In the genomic region with DNA sequence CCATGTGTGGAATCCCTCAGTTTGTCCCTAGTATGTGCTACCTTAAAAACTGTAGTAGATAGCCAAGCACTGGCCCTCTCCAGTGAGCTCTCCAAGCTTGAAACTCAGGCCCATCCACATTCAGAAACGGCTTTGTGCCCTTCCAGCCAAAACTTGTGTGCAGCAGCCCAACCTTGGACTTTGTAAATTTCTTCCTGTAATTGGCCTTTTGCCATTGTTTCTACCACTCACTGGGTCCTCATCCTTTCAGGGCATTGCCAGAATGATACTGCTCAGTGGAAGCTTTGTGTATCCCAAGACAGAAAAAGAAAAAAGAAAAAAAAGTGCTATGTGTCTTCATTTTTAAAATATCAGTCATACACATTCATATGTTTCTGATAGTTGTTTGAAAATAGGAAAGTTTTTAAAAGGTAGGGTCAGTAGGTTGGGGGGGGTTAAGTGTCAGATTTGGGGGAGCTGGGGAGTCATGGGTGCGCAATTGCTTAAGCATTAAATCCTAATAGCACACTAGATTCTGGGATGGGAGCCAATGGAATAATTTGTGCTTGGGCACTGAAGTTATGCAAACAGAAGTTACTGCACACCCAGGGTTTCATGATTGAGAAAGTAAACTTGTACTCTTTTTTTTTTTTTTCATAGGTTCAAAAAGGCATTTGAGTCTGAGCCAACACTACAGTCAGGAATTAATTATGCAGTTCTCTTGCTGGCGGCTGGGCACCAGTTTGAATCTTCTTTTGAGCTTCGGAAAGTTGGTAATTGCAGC, we compare ENCODE assay signal across 11 mouse cellular contexts.
DNase-seq lines count a peak whose midpoint lies in the region; ATAC-seq lines count a peak whose summit lies in the region.
"Had no signal": no experiment of that assay in that cellular context is flagged by ENCODE, and none has a peak within 500 bp of the region (broad histone marks: within the 10 kb centered on the region; RNA-seq: fewer than 3 reads in every experiment).

No protein-coding gene starts in this region.

- H3K36me3 ChIP-seq in neural tube, embryonic 13.5 days: no peaks in the 10 kb centered on the region
- H3K36me3 ChIP-seq in forebrain, embryonic 15.5 days: no peaks in the 10 kb centered on the region
- H3K36me3 ChIP-seq: midbrain, embryonic 12.5 days had no signal

- H3K9me3 ChIP-seq in neural tube, embryonic 13.5 days: no peaks in the 10 kb centered on the region
- H3K9me3 ChIP-seq in forebrain, embryonic 15.5 days: no peaks in the 10 kb centered on the region
- H3K9me3 ChIP-seq: midbrain, embryonic 12.5 days had no signal

- no peak overlapping the region for H3K9ac ChIP-seq in neural tube, embryonic 13.5 days
- H3K9ac ChIP-seq in forebrain, embryonic 15.5 days (replicated peaks): no peak overlapping the region
- H3K9ac ChIP-seq: midbrain, embryonic 12.5 days had no signal

- no peaks in the 10 kb centered on the region for H3K27me3 ChIP-seq in neural tube, embryonic 13.5 days
- no peaks in the 10 kb centered on the region for H3K27me3 ChIP-seq in forebrain, embryonic 15.5 days
- H3K27me3 ChIP-seq: midbrain, embryonic 12.5 days had no signal

- H3K4me3 ChIP-seq in neural tube, embryonic 13.5 days: no peak overlapping the region
- H3K4me3 ChIP-seq in forebrain, embryonic 15.5 days: no peak overlapping the region
- H3K4me3 ChIP-seq: midbrain, embryonic 12.5 days had no signal

- DNase-seq in gastrocnemius, postnatal 25 days: peak; percentile 16
- no peak for DNase-seq in gastrocnemius, adult 8-10 months (ENCODE audit: low spot score in 2 of 2)
- DNase-seq in neural tube, embryonic 10.5 days (ENCODE audit: extremely low spot score, low spot score): no peak
- peak; percentile 81 for DNase-seq in large intestine, adult 2 months (ENCODE audit: low read depth, low spot score)
- DNase-seq in spleen, adult 12 weeks (ENCODE audit: low spot score): no peak
- DNase-seq: cerebellum, adult 8-10 months; gastrocnemius, postnatal 14 days had no signal

- 58% methylated on average over 4 of the region's 4 CpGs for WGBS in neural tube, embryonic 13.5 days
- WGBS in large intestine, adult 2 months: 13% methylated on average over 4 of the region's 4 CpGs
- WGBS in forebrain, embryonic 15.5 days: 17% methylated on average over 4 of the region's 4 CpGs

- ATAC-seq in neural tube, embryonic 13.5 days (ENCODE audit: low read depth): no peak
- ATAC-seq in inflammation-experienced regulatory T-cells, adult 6 months: no peak
- ATAC-seq in forebrain, embryonic 15.5 days (replicated peaks): no peak

- no peak overlapping the region for H3K4me2 ChIP-seq in neural tube, embryonic 13.5 days
- H3K4me2 ChIP-seq in forebrain, embryonic 15.5 days (replicated peaks): no peak overlapping the region
- H3K4me2 ChIP-seq: midbrain, embryonic 12.5 days had no signal

- H3K4me1 ChIP-seq in neural tube, embryonic 13.5 days (replicated peaks): no peaks in the 10 kb centered on the region
- peaks cover 6% of the 10 kb centered on the region; the same call in 1 of the 2 replicates for H3K4me1 ChIP-seq in forebrain, embryonic 15.5 days
- H3K4me1 ChIP-seq: midbrain, embryonic 12.5 days had no signal

- H3K27ac ChIP-seq in neural tube, embryonic 13.5 days (replicated peaks): 0 out of 2 replicates have a peak overlapping the region, but pooled peaks have one; percentile 9
- no peak overlapping the region for H3K27ac ChIP-seq in forebrain, embryonic 15.5 days (replicated peaks)
- H3K27ac ChIP-seq: midbrain, embryonic 12.5 days had no signal

Comparison
In these comparisons a context has a peak if more than half of its experiments do, and no peak if none do; other contexts are left out.
1. DNase-seq: peak in gastrocnemius, postnatal 25 days (single experiment) and large intestine, adult 2 months (single experiment); none in gastrocnemius, adult 8-10 months (0 of 2), neural tube, embryonic 10.5 days (single experiment) and spleen, adult 12 weeks (single experiment).